Mouse (Mus musculus): Measurements from ENCODE around the gene Dapl1. TPM values are rescaled to one million over a fixed set of nuclear protein-coding genes. Genes with fewer than 3 reads are reported as not detected.

Gene Dapl1
- polyA plus RNA-seq, 1 experiment from 2014 or later: not detected

DNA sequence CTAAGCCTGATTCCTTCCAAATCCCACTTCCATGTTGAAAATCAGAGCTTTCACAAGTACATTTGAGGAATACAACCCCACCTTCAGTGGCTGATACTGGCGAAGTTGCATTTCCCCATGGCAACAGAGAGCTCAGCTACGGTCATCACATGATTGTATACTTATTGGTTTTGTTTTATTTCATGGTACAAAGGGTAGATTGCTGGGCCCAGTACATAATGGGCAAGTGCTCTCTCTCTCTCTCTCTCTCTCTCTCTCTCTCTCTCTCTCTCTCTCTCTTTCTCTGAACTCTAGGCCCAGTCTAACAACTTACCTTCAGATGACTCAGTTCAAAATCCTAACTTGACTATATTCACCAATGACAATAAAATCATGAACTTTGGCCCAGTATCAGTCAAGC, 52.5 kb downstream of the Dapl1 start:
- H3K9ac ChIP-seq (replicated peaks): no peak overlapping the region
- no peak overlapping the region for H3K4me3 ChIP-seq (ENCODE audit: low read depth, low read length)
- H3K36me3 ChIP-seq (replicated peaks; ENCODE audit: insufficient read depth, low read length): no peaks in the 10 kb centered on the region
- no peak for TF ChIP-seq EP300 (IDR thresholded peaks at IDR 0.05; ENCODE audit: low read depth)
- no peak for TF ChIP-seq CTCF (IDR thresholded peaks at IDR 0.05; ENCODE audit: low read depth)
- no peaks in the 10 kb centered on the region for H3K27me3 ChIP-seq (ENCODE audit: insufficient read depth, low read length)
- no peaks in the 10 kb centered on the region for H3K4me1 ChIP-seq (ENCODE audit: insufficient read depth)
- no peak overlapping the region for H3K4me2 ChIP-seq (ENCODE audit: low read depth, low read length)
- ATAC-seq (no peak), DNase-seq (no peak)
- H3K27ac ChIP-seq (ENCODE audit: low read depth): no peak overlapping the region
- no peaks in the 10 kb centered on the region for H3K9me3 ChIP-seq (ENCODE audit: low read length)
- WGBS (ENCODE audit: insufficient replicate concordance): 74% methylated on average over 2 of the region's 2 CpGs

GRCm38 (mm10) chr2:59538031-59538430, 53.6 kb downstream of the Dapl1 start:
- DNase-seq: no peak
- H3K4me1 ChIP-seq (ENCODE audit: insufficient read depth): no peaks in the 10 kb centered on the region
- 76% methylated on average over 7 of the region's 7 CpGs for WGBS (ENCODE audit: insufficient replicate concordance)
- no peak for TF ChIP-seq CTCF (IDR thresholded peaks at IDR 0.05; ENCODE audit: low read depth)
- TF ChIP-seq EP300 (IDR thresholded peaks at IDR 0.05; ENCODE audit: low read depth): no peak
- ATAC-seq: no peak
- H3K27ac ChIP-seq (ENCODE audit: low read depth): no peak overlapping the region
- no peaks in the 10 kb centered on the region for H3K36me3 ChIP-seq (replicated peaks; ENCODE audit: insufficient read depth, low read length)
- H3K9me3 ChIP-seq (ENCODE audit: low read length): no peaks in the 10 kb centered on the region
- H3K4me3 ChIP-seq (ENCODE audit: low read depth, low read length): no peak overlapping the region
- H3K9ac ChIP-seq (replicated peaks): no peak overlapping the region
- no peak overlapping the region for H3K4me2 ChIP-seq (ENCODE audit: low read depth, low read length)
- H3K27me3 ChIP-seq (ENCODE audit: insufficient read depth, low read length): no peaks in the 10 kb centered on the region

GRCm38 (mm10) chr2:59539796-59540195, 55.3 kb downstream of the Dapl1 start:
- Histone ChIP-seq H3K4me2 (ENCODE audit: low read depth, low read length) (no peak overlapping the region), H3K9me3 (ENCODE audit: low read length) (no peaks in the 10 kb centered on the region), H3K4me1 (ENCODE audit: insufficient read depth) (no peaks in the 10 kb centered on the region), H3K27me3 (ENCODE audit: insufficient read depth, low read length) (no peaks in the 10 kb centered on the region), H3K4me3 (ENCODE audit: low read depth, low read length) (no peak overlapping the region), H3K27ac (ENCODE audit: low read depth) (no peak overlapping the region), H3K36me3 (replicated peaks; ENCODE audit: insufficient read depth, low read length) (no peaks in the 10 kb centered on the region), H3K9ac (replicated peaks) (no peak overlapping the region)
- 52% methylated on average over 4 of the region's 4 CpGs for WGBS (ENCODE audit: insufficient replicate concordance)
- TF ChIP-seq EP300 (IDR thresholded peaks at IDR 0.05; ENCODE audit: low read depth) (no peak), CTCF (IDR thresholded peaks at IDR 0.05; ENCODE audit: low read depth) (no peak)
- DNase-seq: no peak
- no peak for ATAC-seq

DNA sequence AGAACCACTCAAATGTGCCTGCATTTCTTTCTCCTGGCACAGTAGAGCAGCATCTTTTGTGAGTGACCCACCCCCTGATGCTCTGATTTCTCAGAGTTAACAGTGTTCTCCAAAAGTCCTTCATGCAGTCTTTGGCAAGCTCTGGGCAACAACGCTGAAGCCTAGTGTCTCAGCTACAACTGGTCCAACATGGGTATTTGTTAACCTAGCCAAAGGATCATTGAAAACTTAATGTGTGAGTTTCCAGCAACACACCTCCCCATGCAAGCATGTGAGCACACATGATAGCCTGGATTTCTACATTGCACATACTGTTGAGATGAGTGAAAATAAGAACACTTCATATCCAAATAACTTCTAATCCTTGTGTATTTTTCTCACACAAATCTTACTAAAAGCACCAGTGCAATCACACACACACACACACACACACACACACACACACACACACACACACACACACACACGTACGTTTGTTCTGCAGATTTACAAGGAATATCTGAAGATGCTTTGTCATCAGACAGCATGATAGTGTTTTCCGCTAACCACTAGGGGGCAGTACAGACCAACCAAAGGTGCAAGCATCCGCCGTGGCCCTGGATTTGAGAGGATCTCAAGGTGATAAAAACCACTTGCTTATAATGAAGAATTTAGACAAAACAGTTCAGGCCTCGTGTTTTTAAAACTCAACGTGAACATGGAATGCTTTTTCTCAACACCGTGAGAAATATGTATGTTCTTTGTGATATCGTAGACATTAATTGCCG, 56.9 kb downstream of the Dapl1 start:
- Histone ChIP-seq H3K27ac (ENCODE audit: low read depth) (no peak overlapping the region), H3K36me3 (replicated peaks; ENCODE audit: insufficient read depth, low read length) (no peaks in the 10 kb centered on the region), H3K9ac (replicated peaks) (no peak overlapping the region), H3K4me1 (ENCODE audit: insufficient read depth) (no peaks in the 10 kb centered on the region), H3K9me3 (ENCODE audit: low read length) (no peaks in the 10 kb centered on the region), H3K4me3 (ENCODE audit: low read depth, low read length) (no peak overlapping the region), H3K4me2 (ENCODE audit: low read depth, low read length) (no peak overlapping the region), H3K27me3 (ENCODE audit: insufficient read depth, low read length) (no peaks in the 10 kb centered on the region)
- ATAC-seq: no peak
- TF ChIP-seq EP300 (IDR thresholded peaks at IDR 0.05; ENCODE audit: low read depth) (no peak), CTCF (IDR thresholded peaks at IDR 0.05; ENCODE audit: low read depth) (peak; percentile 90)
- WGBS (ENCODE audit: insufficient replicate concordance): 24% methylated on average over 11 of the region's 11 CpGs
- peak; percentile 78 for DNase-seq

DNA sequence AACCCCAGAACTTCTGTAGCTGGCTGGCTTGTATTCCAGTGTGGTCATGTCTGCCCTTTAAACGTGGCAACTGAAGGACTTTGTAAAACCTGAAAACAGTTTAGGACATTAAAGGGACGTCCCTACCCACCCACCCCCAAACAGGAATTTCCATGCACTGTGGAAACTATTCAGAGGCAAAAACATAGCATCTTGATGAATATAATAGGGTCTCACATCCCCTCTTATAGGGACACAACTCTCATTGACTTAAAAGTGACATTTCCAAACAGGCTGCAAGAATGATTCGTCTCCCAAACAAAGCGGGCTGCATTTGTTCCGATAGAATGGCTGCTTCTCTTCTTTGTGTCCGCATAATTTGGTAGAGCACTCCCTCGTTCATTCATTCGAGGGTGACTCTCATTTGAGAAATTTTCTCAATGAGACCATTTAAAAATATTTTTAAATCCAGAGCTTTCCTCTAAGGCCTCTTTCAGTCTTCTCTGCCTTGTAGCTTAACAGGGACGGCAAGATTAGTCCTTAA, 59.2 kb downstream of the Dapl1 start:
- WGBS (ENCODE audit: insufficient replicate concordance): 70% methylated on average over 9 of the region's 9 CpGs
- TF ChIP-seq CTCF (IDR thresholded peaks at IDR 0.05; ENCODE audit: low read depth) (no peak), EP300 (IDR thresholded peaks at IDR 0.05; ENCODE audit: low read depth) (no peak)
- H3K36me3 ChIP-seq (replicated peaks; ENCODE audit: insufficient read depth, low read length): no peaks in the 10 kb centered on the region
- DNase-seq (no peak), ATAC-seq (no peak)
- H3K4me2 ChIP-seq (ENCODE audit: low read depth, low read length): no peak overlapping the region
- H3K4me1 ChIP-seq (ENCODE audit: insufficient read depth): no peaks in the 10 kb centered on the region
- no peak overlapping the region for H3K4me3 ChIP-seq (ENCODE audit: low read depth, low read length)
- no peaks in the 10 kb centered on the region for H3K27me3 ChIP-seq (ENCODE audit: insufficient read depth, low read length)
- H3K9ac ChIP-seq (replicated peaks): no peak overlapping the region
- H3K27ac ChIP-seq (ENCODE audit: low read depth): no peak overlapping the region
- no peaks in the 10 kb centered on the region for H3K9me3 ChIP-seq (ENCODE audit: low read length)

GRCm38 (mm10) chr2:59544237-59544909, 59.9 kb downstream of the Dapl1 start:
- Histone ChIP-seq H3K9me3 (ENCODE audit: low read length) (no peaks in the 10 kb centered on the region), H3K9ac (replicated peaks) (no peak overlapping the region), H3K36me3 (replicated peaks; ENCODE audit: insufficient read depth, low read length) (no peaks in the 10 kb centered on the region), H3K4me2 (ENCODE audit: low read depth, low read length) (no peak overlapping the region), H3K4me1 (ENCODE audit: insufficient read depth) (no peaks in the 10 kb centered on the region), H3K27ac (ENCODE audit: low read depth) (no peak overlapping the region), H3K27me3 (ENCODE audit: insufficient read depth, low read length) (no peaks in the 10 kb centered on the region), H3K4me3 (ENCODE audit: low read depth, low read length) (no peak overlapping the region)
- TF ChIP-seq CTCF (IDR thresholded peaks at IDR 0.05; ENCODE audit: low read depth) (no peak), EP300 (IDR thresholded peaks at IDR 0.05; ENCODE audit: low read depth) (no peak)
- 47% methylated on average over 13 of the region's 13 CpGs for WGBS (ENCODE audit: insufficient replicate concordance)
- DNase-seq: no peak
- ATAC-seq: no peak

All from liver, postnatal 0 days (tissue).